Mouse (Mus musculus) forebrain, embryonic 13.5 days (tissue): ENCODE results near the gene Zfp853. TPM values are rescaled to one million over a fixed set of nuclear protein-coding genes. Genes with fewer than 3 reads are reported as not detected.
A peak's percentile ranks its signal among the peaks of the same experiment; 100 is the strongest.

ENCODE experiments used
- ATAC-seq: fragments of 200-750 bp; cut with Nextera tagmentation; 2 replicates; pipeline ENCODE4 v1.8.0; 2017
- H3K27ac ChIP-seq: fragments of 300-500 bp; sonication (generic); 2 replicates; pipeline ENCODE4 v1.5.1; 2015; ENCODE audit warnings: inconsistent platforms, mild to moderate bottlenecking, moderate library complexity
- H3K27me3 ChIP-seq: fragments of 300-500 bp; sonication (generic); 2 replicates; pipeline ENCODE4 v1.6.1; 2015; ENCODE audit warnings: mild to moderate bottlenecking, inconsistent platforms
- H3K36me3 ChIP-seq: fragments of 300-500 bp; sonication (generic); 2 replicates; pipeline ENCODE4 v1.6.1; 2015; ENCODE audit warnings: mild to moderate bottlenecking, inconsistent platforms; ENCODE audit not compliant: poor library complexity, severe bottlenecking
- H3K4me1 ChIP-seq: fragments of 300-500 bp; sonication (generic); 2 replicates; pipeline ENCODE4 v1.6.1; 2015; ENCODE audit warnings: inconsistent platforms
- H3K4me2 ChIP-seq: fragments of 300-500 bp; sonication (generic); 2 replicates; pipeline ENCODE4 v1.6.1; 2015; ENCODE audit warnings: inconsistent platforms, mild to moderate bottlenecking, moderate library complexity
- H3K4me3 ChIP-seq: fragments of 300-500 bp; sonication (generic); 2 replicates; pipeline ENCODE4 v1.5.1; 2015; ENCODE audit warnings: mild to moderate bottlenecking, inconsistent platforms
- H3K9ac ChIP-seq: fragments of 300-500 bp; sonication (generic); 2 replicates; pipeline ENCODE4 v1.6.1; 2015; ENCODE audit warnings: mild to moderate bottlenecking, inconsistent platforms
- H3K9me3 ChIP-seq: fragments of 300-500 bp; sonication (generic); replicated peaks from 2 replicates; pipeline ENCODE4 v1.6.1; 2016; ENCODE audit warnings: inconsistent platforms
- WGBS: fragments of 180-500 bp; shearing (Covaris S2); methylation state at CpG from one replicate; pipeline ENCODE4 v1.1.7; 2015; 5-methylcytosine and 5-hydroxymethylcytosine counted together
- polyA plus RNA-seq: library from polyadenylated mRNA; unstranded; fragments of >200 nt; fragmentation: Nextera tagmentation; extraction: Ambion mirVana; gene quantifications from 2 replicates; pipeline ENCODE4 v1.2.1, GENCODE M21; 2015

The Zfp853 gene
- not detected in 2 replicates for polyA plus RNA-seq

- peak within 1 kb of the TSS; percentile 46 for H3K9ac ChIP-seq
These were observed at the start of gene Zfp853 for GRCm38 (mm10) chr5:143293404-143293803. TSS of gene Zfp853 (minus strand) at chr5:143293623.

GRCm38 (mm10) chr5:143339603-143340002 is 46.2 kb upstream of the Zfp853 start:
- Histone ChIP-seq H3K36me3 (no peaks in the 10 kb centered on the region), H3K9ac (no peak overlapping the region), H3K27me3 (peaks cover 14% of the 10 kb centered on the region; the same call in 1 of the 2 replicates), H3K4me1 (no peaks in the 10 kb centered on the region), H3K9me3 (no peaks in the 10 kb centered on the region), H3K27ac (no peak overlapping the region), H3K4me3 (no peak overlapping the region), H3K4me2 (no peak overlapping the region)
- WGBS: 47% methylated on average over 6 of the region's 6 CpGs
- ATAC-seq: no peak

More at GRCm38 (mm10) chr5:143293404-143293803, at the start of gene Zfp853:
- Histone ChIP-seq H3K36me3 (peaks cover 21% of the 10 kb centered on the region; the same call in 1 of the 2 replicates), H3K27me3 (peaks cover 63% of the 10 kb centered on the region), H3K4me1 (peaks cover 12% of the 10 kb centered on the region), H3K27ac (no peak within 1 kb of the TSS), H3K4me2 (peak within 1 kb of the TSS; percentile 61), H3K4me3 (peak within 1 kb of the TSS; percentile 37), H3K9me3 (no peaks in the 10 kb centered on the region)
- WGBS: 3% methylated on average over 29 of the region's 38 CpGs
- 0 out of 2 replicates have a peak, but pooled peaks have one; percentile 16 for ATAC-seq

- H3K9ac ChIP-seq: no peak overlapping the region
- H3K4me3 ChIP-seq: no peak overlapping the region
- 68% methylated on average over 6 of the region's 6 CpGs for WGBS
- no peaks in the 10 kb centered on the region for H3K4me1 ChIP-seq
- no peaks in the 10 kb centered on the region for H3K36me3 ChIP-seq
- no peak overlapping the region for H3K4me2 ChIP-seq
- H3K27ac ChIP-seq: no peak overlapping the region
- peaks cover 14% of the 10 kb centered on the region; the same call in 1 of the 2 replicates for H3K27me3 ChIP-seq
- ATAC-seq: no peak
- no peaks in the 10 kb centered on the region for H3K9me3 ChIP-seq
These were observed 43.1 kb upstream of the Zfp853 start for GRCm38 (mm10) chr5:143336559-143336958.

- 83% methylated on average over 7 of the region's 7 CpGs for WGBS
- H3K9ac ChIP-seq: no peak overlapping the region
- peaks cover 3% of the 10 kb centered on the region for H3K4me1 ChIP-seq
- peaks cover 14% of the 10 kb centered on the region; the same call in 1 of the 2 replicates for H3K27me3 ChIP-seq
- no peaks in the 10 kb centered on the region for H3K36me3 ChIP-seq
- H3K27ac ChIP-seq: no peak overlapping the region
- no peaks in the 10 kb centered on the region for H3K9me3 ChIP-seq
- no peak for ATAC-seq
- H3K4me3 ChIP-seq: no peak overlapping the region
- no peak overlapping the region for H3K4me2 ChIP-seq
These were observed 41.7 kb upstream of the Zfp853 start for GRCm38 (mm10) chr5:143335089-143335460.

- WGBS: 75% methylated on average over 14 of the region's 14 CpGs
- ATAC-seq: no peak
- Histone ChIP-seq H3K36me3 (no peaks in the 10 kb centered on the region), H3K9ac (no peak overlapping the region), H3K27ac (no peak overlapping the region), H3K27me3 (peaks cover 11% of the 10 kb centered on the region; the same call in 1 of the 2 replicates), H3K4me3 (no peak overlapping the region), H3K4me1 (peaks cover 9% of the 10 kb centered on the region), H3K9me3 (no peaks in the 10 kb centered on the region), H3K4me2 (no peak overlapping the region)
These were observed 41.1 kb upstream of the Zfp853 start for GRCm38 (mm10) chr5:143334418-143335088.

GRCm38 (mm10) chr5:143333872-143334271 is 40.4 kb upstream of the Zfp853 start:
- no peak overlapping the region for H3K4me3 ChIP-seq
- H3K27ac ChIP-seq: no peak overlapping the region
- WGBS: 14% methylated on average over 5 of the region's 5 CpGs
- peaks cover 9% of the 10 kb centered on the region for H3K4me1 ChIP-seq
- H3K4me2 ChIP-seq: no peak overlapping the region
- H3K9ac ChIP-seq: no peak overlapping the region
- H3K9me3 ChIP-seq: no peaks in the 10 kb centered on the region
- no peaks in the 10 kb centered on the region for H3K36me3 ChIP-seq
- no peak for ATAC-seq
- peaks cover 11% of the 10 kb centered on the region; the same call in 1 of the 2 replicates for H3K27me3 ChIP-seq

GRCm38 (mm10) chr5:143328690-143329495 is 35.5 kb upstream of the Zfp853 start, which contains the start of gene Zdhhc4:
TSS of gene Zdhhc4 (minus strand) at chr5:143329256.
- 1% methylated on average over 56 of the region's 57 CpGs for WGBS

GRCm38 (mm10) chr5:143317288-143317610 is 23.8 kb upstream of the Zfp853 start:
- WGBS: 88% methylated on average over 8 of the region's 8 CpGs
- no peak overlapping the region for H3K4me3 ChIP-seq
- no peak overlapping the region for H3K9ac ChIP-seq
- H3K27me3 ChIP-seq: no peaks in the 10 kb centered on the region
- H3K27ac ChIP-seq: no peak overlapping the region
- no peak overlapping the region for H3K4me2 ChIP-seq
- ATAC-seq: no peak
- H3K4me1 ChIP-seq: peaks cover 18% of the 10 kb centered on the region
- no peaks in the 10 kb centered on the region for H3K9me3 ChIP-seq
- peaks cover 74% of the 10 kb centered on the region for H3K36me3 ChIP-seq

More at GRCm38 (mm10) chr5:143328690-143329495, 35.5 kb upstream of the Zfp853 start, which contains the start of gene Zdhhc4:
- H3K9ac ChIP-seq: peak within 1 kb of the TSS; percentile 93
- H3K4me1 ChIP-seq: peaks cover 21% of the 10 kb centered on the region
- H3K27me3 ChIP-seq: no peaks in the 10 kb centered on the region
- no peaks in the 10 kb centered on the region for H3K9me3 ChIP-seq
- peak within 1 kb of the TSS; percentile 59 for H3K27ac ChIP-seq
- peak within 1 kb of the TSS; percentile 86 for H3K4me3 ChIP-seq
- peak within 1 kb of the TSS; percentile 86 for H3K4me2 ChIP-seq
- H3K36me3 ChIP-seq: peaks cover 32% of the 10 kb centered on the region
- ATAC-seq: peak; percentile 87

- peaks cover 74% of the 10 kb centered on the region for H3K36me3 ChIP-seq
- no peak overlapping the region for H3K9ac ChIP-seq
- 87% methylated on average over 5 of the region's 5 CpGs for WGBS
These were observed 23.3 kb upstream of the Zfp853 start for GRCm38 (mm10) chr5:143316605-143317287.

GRCm38 (mm10) chr5:143315514-143315888 is 22.1 kb upstream of the Zfp853 start:
- Histone ChIP-seq H3K27me3 (no peaks in the 10 kb centered on the region), H3K9ac (no peak overlapping the region), H3K36me3 (peaks cover 75% of the 10 kb centered on the region), H3K4me2 (peak overlapping the region; percentile 91), H3K4me3 (peak overlapping the region; percentile 75), H3K9me3 (no peaks in the 10 kb centered on the region), H3K4me1 (peaks cover 26% of the 10 kb centered on the region), H3K27ac (no peak overlapping the region; the same call in 1 of the 2 replicates)
- WGBS: 12% methylated on average over 8 of the region's 8 CpGs
- ATAC-seq: no peak

More at GRCm38 (mm10) chr5:143316605-143317287, 23.3 kb upstream of the Zfp853 start:
- Histone ChIP-seq H3K4me1 (peaks cover 21% of the 10 kb centered on the region), H3K4me3 (no peak overlapping the region), H3K4me2 (no peak overlapping the region), H3K9me3 (no peaks in the 10 kb centered on the region), H3K27ac (no peak overlapping the region), H3K27me3 (no peaks in the 10 kb centered on the region)
- ATAC-seq: no peak

- H3K9me3 ChIP-seq: no peaks in the 10 kb centered on the region
- no peaks in the 10 kb centered on the region for H3K27me3 ChIP-seq
- peak within 1 kb of the TSS; percentile 91 for H3K4me2 ChIP-seq
- H3K4me1 ChIP-seq: peaks cover 26% of the 10 kb centered on the region
- peak within 1 kb of the TSS; percentile 95 for H3K9ac ChIP-seq
- under 1% methylated on average over 101 of the region's 101 CpGs for WGBS
- peak within 1 kb of the TSS; percentile 75 for H3K4me3 ChIP-seq
- ATAC-seq: peak; percentile 90
- H3K27ac ChIP-seq: peak within 1 kb of the TSS; percentile 96
- H3K36me3 ChIP-seq: peaks cover 75% of the 10 kb centered on the region
These were observed 21.5 kb upstream of the Zfp853 start, which contains the start of gene E130309D02Rik for GRCm38 (mm10) chr5:143314730-143315513. TSS of gene E130309D02Rik (minus strand) at chr5:143315360.
